Mouse (Mus musculus) ES-E14 (cell line): ENCODE measurements around the gene Tlr4. TPM values are rescaled to one million over a fixed set of nuclear protein-coding genes. Genes with fewer than 3 reads are reported as not detected.

ENCODE experiments used
- DNase-seq: peaks from one replicate; pipeline ENCODE4 v3.0.0-alpha.2; 2013; ENCODE audit warnings: low read depth, low spot score
- H3K27ac ChIP-seq: 2 replicates; pipeline ENCODE4 v1.5.1; 2012; ENCODE audit warnings: low read depth, mild to moderate bottlenecking, low read length, moderate library complexity, mixed read lengths; ENCODE audit not compliant: poor library complexity, insufficient read depth, severe bottlenecking
- H3K36me3 ChIP-seq: 2 replicates; pipeline ENCODE4 v1.6.1; 2012; ENCODE audit warnings: mild to moderate bottlenecking, low read length, moderate library complexity, mixed read lengths; ENCODE audit not compliant: control insufficient read depth, poor library complexity, insufficient read depth, severe bottlenecking
- H3K4me1 ChIP-seq, 2 experiments: fragments of 150-350 bp in 1 of 2; sonication (generic) in 1 of 2; 2 replicates each; pipeline ENCODE4 v1.6.1; 2012; ENCODE audit warnings: low read length in 2 of 2, mild to moderate bottlenecking in 1 of 2, mixed read lengths in 1 of 2; ENCODE audit not compliant: control insufficient read depth in 2 of 2, insufficient read depth in 2 of 2, poor library complexity in 1 of 2
- H3K4me3 ChIP-seq, 2 experiments: fragments of 150-350 bp in 1 of 2; sonication (generic) in 1 of 2; 2 replicates each; pipeline ENCODE4 v1.5.1; 2012; ENCODE audit warnings: low read length in 2 of 2, low read depth in 1 of 2, mild to moderate bottlenecking in 1 of 2, mixed read lengths in 1 of 2; ENCODE audit not compliant: insufficient read depth in 1 of 2, poor library complexity in 1 of 2, severe bottlenecking in 1 of 2
- H3K9ac ChIP-seq: 2 replicates; pipeline ENCODE4 v1.6.1; 2012; ENCODE audit warnings: low read depth, mild to moderate bottlenecking, low read length, mixed read lengths; ENCODE audit not compliant: poor library complexity, insufficient read depth, severe bottlenecking
- H3K9me3 ChIP-seq: fragments of 150-350 bp; sonication (generic); 2 replicates; pipeline ENCODE4 v1.6.1; 2012; ENCODE audit warnings: low read depth, mild to moderate bottlenecking, low read length; ENCODE audit not compliant: control insufficient read depth, insufficient read depth
- CHD2 ChIP-seq: IDR thresholded peaks from 2 replicates; pipeline ENCODE4 v1.6.1; 2014; ENCODE audit warnings: mild to moderate bottlenecking, low read depth, low read length, inconsistent platforms
- HCFC1 ChIP-seq: IDR thresholded peaks from 2 replicates; pipeline ENCODE4 v1.6.1; 2012; ENCODE audit warnings: low read length, inconsistent platforms, borderline replicate concordance; ENCODE audit not compliant: insufficient read depth
- MAFK ChIP-seq: IDR thresholded peaks from 2 replicates; pipeline ENCODE4 v1.6.1; 2014; ENCODE audit warnings: mild to moderate bottlenecking, low read depth, low read length, inconsistent platforms; ENCODE audit not compliant: insufficient read depth
- ZC3H11A ChIP-seq: IDR thresholded peaks from 2 replicates; pipeline ENCODE4 v1.6.1; 2012; ENCODE audit warnings: low read depth, mild to moderate bottlenecking, inconsistent platforms, low read length, borderline replicate concordance
- ZNF384 ChIP-seq: IDR thresholded peaks from 2 replicates; pipeline ENCODE4 v1.6.1; 2012; ENCODE audit warnings: low read depth, low read length, inconsistent platforms
- in situ Hi-C, 2 experiments: fragments of 600-800 bp; cut with MboI; formaldehyde crosslinking; loops; one replicate each; pipeline ENCODE4 v1.15.1; 2025; ENCODE audit warnings: low sequenced_read_pairs in 2 of 2, inconsistent platforms in 1 of 2; ENCODE audit not compliant: unreplicated experiment in 2 of 2
- total RNA-seq: library from RNA; depleted of rRNA; stranded (reverse); fragments of 300-350 nt; gene quantifications from 2 replicates; pipeline ENCODE4 v1.2.3, GENCODE M21; 2012

Tlr4 gene
- total RNA-seq, 1 experiment, result 0.36 TPM

- Histone ChIP-seq H3K9me3 (no peaks in the 10 kb centered on the region), H3K27ac (no peak overlapping the region), H3K4me3 (no peak overlapping the region), H3K4me1 (no peaks in the 10 kb centered on the region), H3K36me3 (no peaks in the 10 kb centered on the region), H3K9ac (no peak overlapping the region)
- DNase-seq, result no peak
- in situ Hi-C loops, result no loop called here
- no peak for TF ChIP-seq ZNF384
- no peak for TF ChIP-seq ZC3H11A
- no peak for TF ChIP-seq HCFC1
- no peak for TF ChIP-seq CHD2
- no peak for TF ChIP-seq MAFK
These were observed 147.5 kb downstream of the Tlr4 start for GRCm38 (mm10) chr4:66974918-66975317.
